Comparison of ENCODE assay signal across 10 mouse cellular contexts in the genomic region with DNA sequence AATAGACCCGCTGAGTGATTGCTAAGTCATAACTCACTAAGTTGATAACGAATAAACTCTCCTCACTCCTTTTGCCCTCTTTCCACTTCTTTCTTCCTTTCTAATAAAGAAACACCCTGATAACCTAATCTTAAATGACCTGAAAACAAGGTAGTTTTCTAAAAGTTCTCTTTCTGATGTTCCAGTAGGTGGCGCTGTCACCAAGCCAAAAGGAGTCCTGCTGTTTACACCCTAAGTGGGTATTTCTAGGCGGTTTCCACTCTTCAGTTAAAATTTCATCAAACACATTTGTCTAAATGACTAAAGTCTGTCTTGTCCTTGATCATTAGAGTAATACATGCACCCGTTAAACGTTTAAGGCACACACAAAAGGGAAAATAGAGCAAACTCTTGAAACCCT. TPM values are rescaled to one million over a fixed set of nuclear protein-coding genes. Genes with fewer than 3 reads are reported as not detected.
DNase-seq lines count a peak whose midpoint lies in the region; ATAC-seq and TF ChIP-seq lines count a peak whose summit lies in the region.
"Had no signal": no experiment of that assay in that cellular context is flagged by ENCODE, and none has a peak within 500 bp of the region (broad histone marks: within the 10 kb centered on the region; RNA-seq: fewer than 3 reads in every experiment).

No protein-coding gene starts in this region.

- H3K4me3 ChIP-seq in heart, embryonic 10.5 days = no peak overlapping the region
- no peak overlapping the region for H3K4me3 ChIP-seq in liver, embryonic 14.5 days (ENCODE audit: insufficient read depth in 1 of 2, low read depth in 2 of 2, low read length in 2 of 2)

- H3K9ac ChIP-seq in liver, embryonic 14.5 days (replicated peaks) = no peak overlapping the region

- DNase-seq in heart, postnatal 14 days = peak; percentile 22 to 52
- DNase-seq in heart, embryonic 10.5 days (ENCODE audit: low spot score) = no peak
- peak; percentile 53 to 65 for DNase-seq in right cerebral cortex, adult 2 months (ENCODE audit: low spot score in 2 of 2)
- DNase-seq in right cerebral cortex, postnatal 36 days (ENCODE audit: low spot score in 2 of 2) = no peak
- peak; percentile 20 for DNase-seq in c-Kit-positive CD71-negative TER-119-negative erythroid progenitor cells, embryonic 14.5 days (ENCODE audit: low read depth)
- peak in 2 of 3 experiments; percentile 1 to 2 for DNase-seq in liver, embryonic 14.5 days (ENCODE audit: low read depth in 3 of 3, low spot score in 3 of 3)
- no peak for DNase-seq in spleen, postnatal 36 days (ENCODE audit: low spot score in 2 of 2)
- no peak for DNase-seq in gastrocnemius, postnatal 4 days (ENCODE audit: low spot score in 2 of 2)

- ATAC-seq in liver, embryonic 14.5 days (ENCODE audit: insufficient read depth) = no peak

- H3K27me3 ChIP-seq in heart, embryonic 10.5 days (ENCODE audit: insufficient read depth, poor library complexity, severe bottlenecking) = peaks cover 7% of the 10 kb centered on the region; the same call in 1 of the 2 replicates
- H3K27me3 ChIP-seq in liver, embryonic 14.5 days (ENCODE audit: control insufficient read depth, insufficient read depth, low read length) = no peaks in the 10 kb centered on the region

- TF ChIP-seq CTCF in liver, embryonic 14.5 days (IDR thresholded peaks at IDR 0.05; ENCODE audit: low read depth) = peak; percentile 53; the same call in 1 of the 2 replicates

- no peak overlapping the region for H3K4me2 ChIP-seq in liver, embryonic 14.5 days (ENCODE audit: low read depth)

- TF ChIP-seq EP300 in liver, embryonic 14.5 days (IDR thresholded peaks at IDR 0.05; ENCODE audit: low read depth) = no peak

- H3K36me3 ChIP-seq in heart, embryonic 10.5 days = no peaks in the 10 kb centered on the region
- H3K36me3 ChIP-seq in liver, embryonic 14.5 days (replicated peaks; ENCODE audit: control insufficient read depth, insufficient read depth, low read depth) = no peaks in the 10 kb centered on the region

- 20% methylated on average over 6 of the region's 6 CpGs for WGBS in heart, embryonic 10.5 days
- WGBS in liver, embryonic 14.5 days (ENCODE audit: insufficient replicate concordance) = 18% methylated on average over 6 of the region's 6 CpGs

- no peaks in the 10 kb centered on the region for H3K4me1 ChIP-seq in heart, embryonic 10.5 days
- H3K4me1 ChIP-seq in liver, embryonic 14.5 days (replicated peaks; ENCODE audit: control insufficient read depth in 2 of 2, insufficient read depth in 2 of 2, low read length in 1 of 2) = no peaks in the 10 kb centered on the region

- no peak overlapping the region for H3K27ac ChIP-seq in heart, embryonic 10.5 days
- no peak overlapping the region for H3K27ac ChIP-seq in liver, embryonic 14.5 days

- intact Hi-C loops in heart, postnatal 14 days (cut with DNase I) = loop anchor here (2.0 kb wide), 1 partner anchor 50 kb away; no protein-coding TSS in a partner anchor

- no peaks in the 10 kb centered on the region for H3K9me3 ChIP-seq in heart, embryonic 10.5 days
- no peaks in the 10 kb centered on the region for H3K9me3 ChIP-seq in liver, embryonic 14.5 days (ENCODE audit: control insufficient read depth, low read length)

RNA-seq across cellular contexts. Expression of a gene that starts 8.8 kb away (rescaled TPM):
- not detected for total RNA-seq in heart, postnatal 14 days (2021)
- not detected in 2 replicates for polyA plus RNA-seq in heart, embryonic 10.5 days (2016; fragmentation: Nextera tagmentation; extraction: Ambion mirVana)
- not detected in 2 replicates for polyA plus RNA-seq in liver, embryonic 14.5 days (2012; rRNA removed)
- not detected in 2 replicates for polyA plus RNA-seq in liver, embryonic 14.5 days (2014; fragmentation: Nextera tagmentation; extraction: Ambion mirVana)
- total RNA-seq in gastrocnemius, postnatal 4 days (2021) = not detected

RNA-seq across cellular contexts. Expression of a gene that starts 24.1 kb away (rescaled TPM):
- 1 to 10 TPM; 4.6 to 8.9 TPM for total RNA-seq in heart, postnatal 14 days (2021)
- 11.4 and 14.6 TPM in 2 replicates for polyA plus RNA-seq in heart, embryonic 10.5 days (2016; fragmentation: Nextera tagmentation; extraction: Ambion mirVana)
- polyA plus RNA-seq in liver, embryonic 14.5 days (2012; rRNA removed) = 1.3 and 1.6 TPM in 2 replicates
- polyA plus RNA-seq in liver, embryonic 14.5 days (2014; fragmentation: Nextera tagmentation; extraction: Ambion mirVana) = 3.2 and 5.1 TPM in 2 replicates
- total RNA-seq in gastrocnemius, postnatal 4 days (2021) = 1 to 10 TPM; 7.6 to 8.2 TPM

RNA-seq across cellular contexts. Expression of a gene that starts 24.7 kb away (rescaled TPM):
- under 1 TPM; 0.14 to 0.22 TPM for total RNA-seq in heart, postnatal 14 days (2021)
- 6.6 and 9.5 TPM in 2 replicates for polyA plus RNA-seq in heart, embryonic 10.5 days (2016; fragmentation: Nextera tagmentation; extraction: Ambion mirVana)
- polyA plus RNA-seq in liver, embryonic 14.5 days (2012; rRNA removed) = 8.5 and 15.2 TPM in 2 replicates
- 20.0 and 21.6 TPM in 2 replicates for polyA plus RNA-seq in liver, embryonic 14.5 days (2014; fragmentation: Nextera tagmentation; extraction: Ambion mirVana)
- under 1 TPM in 1 of 2 experiments, not detected in 1; 0.32 TPM for total RNA-seq in gastrocnemius, postnatal 4 days (2021)
- total RNA-seq: layer of hippocampus, adult 18-20 months; neutrophil, adult 5-6 weeks had no signal

RNA-seq across cellular contexts. Expression of a gene that starts 38.5 kb away (rescaled TPM):
- not detected for total RNA-seq in heart, postnatal 14 days (2021)
- polyA plus RNA-seq in heart, embryonic 10.5 days (2016; fragmentation: Nextera tagmentation; extraction: Ambion mirVana) = 0.20 and 0.39 TPM in 2 replicates
- polyA plus RNA-seq in liver, embryonic 14.5 days (2012; rRNA removed) = 0.02 TPM in 1 of 2 replicates, not detected in the other
- polyA plus RNA-seq in liver, embryonic 14.5 days (2014; fragmentation: Nextera tagmentation; extraction: Ambion mirVana) = not detected in 2 replicates
- not detected for total RNA-seq in gastrocnemius, postnatal 4 days (2021)
- total RNA-seq: neutrophil, adult 5-6 weeks had no signal

Comparison
In these comparisons a context has a peak if more than half of its experiments do, and no peak if none do; other contexts are left out.
1. DNase-seq: peak in heart, postnatal 14 days (2 of 2), right cerebral cortex, adult 2 months (2 of 2), c-Kit-positive CD71-negative TER-119-negative erythroid progenitor cells, embryonic 14.5 days (single experiment) and liver, embryonic 14.5 days (2 of 3); none in heart, embryonic 10.5 days (single experiment), right cerebral cortex, postnatal 36 days (0 of 2), spleen, postnatal 36 days (0 of 2) and gastrocnemius, postnatal 4 days (0 of 2).